Mouse (Mus musculus) stomach, embryonic 14.5 days (tissue): ENCODE measurements around the gene Trove2. TPM values are rescaled to one million over a fixed set of nuclear protein-coding genes. Genes with fewer than 3 reads are reported as not detected.

Experiments used
- ATAC-seq: fragments of 200-750 bp; cut with Nextera tagmentation; 2 replicates; pipeline ENCODE4 v1.8.0; 2017; ENCODE audit warnings: low read depth, moderate TSS enrichment; ENCODE audit not compliant: insufficient number of reproducible peaks, insufficient read depth, low FRiP score
- H3K27ac ChIP-seq: fragments of 300-500 bp; sonication (generic); 2 replicates; pipeline ENCODE4 v1.5.1; 2014; ENCODE audit warnings: mild to moderate bottlenecking, low read length, moderate library complexity, mixed read lengths
- H3K27me3 ChIP-seq: fragments of 300-500 bp; sonication (generic); 2 replicates; pipeline ENCODE4 v1.6.1; 2014; ENCODE audit warnings: low read length, control low read depth, mixed read lengths; ENCODE audit not compliant: control insufficient read depth, insufficient read depth
- H3K36me3 ChIP-seq: fragments of 300-500 bp; sonication (generic); 2 replicates; pipeline ENCODE4 v1.6.1; 2014; ENCODE audit warnings: mild to moderate bottlenecking, control low read depth, low read length, moderate library complexity, mixed read lengths; ENCODE audit not compliant: control insufficient read depth, insufficient read depth
- H3K4me1 ChIP-seq: fragments of 300-500 bp; sonication (generic); 2 replicates; pipeline ENCODE4 v1.6.1; 2014; ENCODE audit warnings: low read length, control low read depth, mixed read lengths; ENCODE audit not compliant: control insufficient read depth, insufficient read depth
- H3K4me2 ChIP-seq: fragments of 300-500 bp; sonication (generic); replicated peaks from 2 replicates; pipeline ENCODE4 v1.6.1; 2014; ENCODE audit warnings: low read depth, low read length, control low read depth
- H3K4me3 ChIP-seq: fragments of 300-500 bp; sonication (generic); 2 replicates; pipeline ENCODE4 v1.5.1; 2014; ENCODE audit warnings: low read depth, low read length, control low read depth
- H3K9ac ChIP-seq: fragments of 300-500 bp; sonication (generic); replicated peaks from 2 replicates; pipeline ENCODE4 v1.6.1; 2014; ENCODE audit warnings: low read depth, mild to moderate bottlenecking, control low read depth, low read length, moderate library complexity, mixed read lengths
- H3K9me3 ChIP-seq: fragments of 300-500 bp; sonication (generic); 2 replicates; pipeline ENCODE4 v1.6.1; 2016; ENCODE audit warnings: low read depth, low read length, control low read depth; ENCODE audit not compliant: control insufficient read depth
- WGBS: fragments of 180-500 bp; shearing (Covaris S2); extraction: QIAGEN DNeasy Blood & Tissue Kit; methylation state at CpG from one replicate; pipeline ENCODE4 v1.1.7; 2014; 5-methylcytosine and 5-hydroxymethylcytosine counted together
- polyA plus RNA-seq: library from polyadenylated mRNA; unstranded; fragments of >200 nt; fragmentation: Nextera tagmentation; extraction: Ambion mirVana; gene quantifications from 2 replicates; pipeline ENCODE4 v1.2.1, GENCODE M21; 2014

Gene Trove2
- polyA plus RNA-seq, 1 experiment from 2014 or later: 20.9 TPM

DNA sequence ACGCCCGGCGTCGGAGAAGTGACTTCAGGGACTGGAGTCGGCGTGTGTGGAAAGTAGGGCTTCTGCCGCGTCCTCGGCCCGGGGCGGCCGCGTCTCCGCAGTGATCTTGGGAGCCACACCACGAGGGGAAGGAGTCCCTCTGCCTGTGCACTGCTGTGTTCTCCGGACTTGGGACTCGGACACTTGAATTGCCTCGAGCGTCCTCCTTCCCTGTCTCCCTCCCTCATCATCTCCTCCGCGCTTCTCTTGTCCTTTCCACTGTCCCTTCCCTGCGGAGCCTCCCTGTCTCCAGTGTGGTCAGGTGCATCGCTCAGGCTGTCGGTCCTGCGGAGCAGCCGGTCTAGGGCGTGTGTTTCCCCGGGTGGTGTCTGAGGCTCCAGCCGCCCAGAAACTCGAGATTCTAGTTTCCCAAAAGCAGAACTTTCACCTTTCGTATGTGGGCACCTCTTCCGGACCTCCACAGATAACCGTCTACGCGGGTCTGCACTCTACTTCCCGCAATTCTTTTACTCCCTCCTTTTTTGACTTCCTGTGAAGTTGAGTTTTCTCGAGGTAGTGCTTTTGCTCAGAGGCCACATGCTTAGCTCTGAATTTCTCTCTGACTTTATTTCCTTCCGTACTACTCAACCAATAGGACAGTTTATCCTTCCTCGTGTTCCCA, 820 bp upstream of the Trove2 start:
- Histone ChIP-seq H3K27ac (peak overlapping the region; percentile 63), H3K36me3 (no peaks in the 10 kb centered on the region), H3K27me3 (no peaks in the 10 kb centered on the region), H3K4me3 (peak overlapping the region; percentile 89), H3K9ac (peak overlapping the region; percentile 87), H3K4me1 (0 out of 2 replicates have a peak, but pooled peaks cover 3% of the 10 kb centered on the region), H3K4me2 (peak overlapping the region; percentile 87), H3K9me3 (no peaks in the 10 kb centered on the region)
- WGBS: 1% methylated on average over 39 of the region's 39 CpGs
- ATAC-seq: peak; percentile 35; the same call in 1 of the 2 replicates

DNA sequence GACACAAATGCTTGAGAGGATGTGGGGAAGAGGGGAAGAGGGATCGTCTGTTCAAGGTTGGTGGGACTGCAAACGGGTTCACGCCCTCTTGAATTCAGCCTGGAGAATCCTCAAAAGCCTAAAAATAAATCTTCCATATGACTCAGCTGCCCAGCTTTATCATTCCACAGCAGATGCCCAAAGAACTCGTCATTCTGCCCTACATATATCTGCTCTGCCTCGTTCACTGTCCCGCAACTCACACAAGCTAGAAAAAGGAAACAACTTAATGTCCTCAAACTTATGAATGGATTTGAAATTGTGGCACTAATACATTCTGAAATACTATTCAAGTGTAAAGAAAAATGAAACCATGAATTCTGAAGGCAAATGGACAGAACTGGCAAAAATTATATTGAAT, 3.0 kb downstream of the Trove2 start:
- H3K27ac ChIP-seq: no peak overlapping the region
- no peaks in the 10 kb centered on the region for H3K27me3 ChIP-seq
- 0 out of 2 replicates have a peak, but pooled peaks cover 3% of the 10 kb centered on the region for H3K4me1 ChIP-seq
- H3K36me3 ChIP-seq: peaks cover 8% of the 10 kb centered on the region
- no peak for ATAC-seq
- H3K9me3 ChIP-seq: no peaks in the 10 kb centered on the region
- no peak overlapping the region for H3K4me3 ChIP-seq
- no peak overlapping the region for H3K9ac ChIP-seq
- H3K4me2 ChIP-seq: no peak overlapping the region
- 61% methylated on average over 6 of the region's 6 CpGs for WGBS

DNA sequence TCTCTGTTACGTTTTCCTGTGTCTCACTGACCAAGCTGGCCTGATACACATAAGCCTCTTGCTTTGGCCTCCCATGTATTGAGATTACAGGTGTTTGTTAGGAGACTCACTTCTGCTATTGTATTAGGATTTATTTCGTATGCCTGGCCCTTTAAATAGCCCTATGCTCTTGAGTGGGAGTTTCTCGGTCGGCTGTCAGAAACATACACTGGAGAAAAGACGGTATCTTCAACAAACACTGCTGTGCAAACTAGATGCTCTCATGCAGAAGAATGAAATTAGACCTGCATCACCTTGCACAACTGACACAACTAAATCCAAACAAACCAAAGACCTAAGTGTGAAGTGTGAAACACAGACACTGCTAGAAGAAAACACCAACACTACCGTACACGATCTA, 3.8 kb downstream of the Trove2 start:
- no peaks in the 10 kb centered on the region for H3K4me1 ChIP-seq
- WGBS: 54% methylated on average over 7 of the region's 7 CpGs
- peaks cover 8% of the 10 kb centered on the region for H3K36me3 ChIP-seq
- no peaks in the 10 kb centered on the region for H3K27me3 ChIP-seq
- no peak for ATAC-seq
- no peak overlapping the region for H3K4me2 ChIP-seq
- no peak overlapping the region for H3K27ac ChIP-seq
- H3K9me3 ChIP-seq: no peaks in the 10 kb centered on the region
- no peak overlapping the region for H3K9ac ChIP-seq
- H3K4me3 ChIP-seq: no peak overlapping the region

DNA sequence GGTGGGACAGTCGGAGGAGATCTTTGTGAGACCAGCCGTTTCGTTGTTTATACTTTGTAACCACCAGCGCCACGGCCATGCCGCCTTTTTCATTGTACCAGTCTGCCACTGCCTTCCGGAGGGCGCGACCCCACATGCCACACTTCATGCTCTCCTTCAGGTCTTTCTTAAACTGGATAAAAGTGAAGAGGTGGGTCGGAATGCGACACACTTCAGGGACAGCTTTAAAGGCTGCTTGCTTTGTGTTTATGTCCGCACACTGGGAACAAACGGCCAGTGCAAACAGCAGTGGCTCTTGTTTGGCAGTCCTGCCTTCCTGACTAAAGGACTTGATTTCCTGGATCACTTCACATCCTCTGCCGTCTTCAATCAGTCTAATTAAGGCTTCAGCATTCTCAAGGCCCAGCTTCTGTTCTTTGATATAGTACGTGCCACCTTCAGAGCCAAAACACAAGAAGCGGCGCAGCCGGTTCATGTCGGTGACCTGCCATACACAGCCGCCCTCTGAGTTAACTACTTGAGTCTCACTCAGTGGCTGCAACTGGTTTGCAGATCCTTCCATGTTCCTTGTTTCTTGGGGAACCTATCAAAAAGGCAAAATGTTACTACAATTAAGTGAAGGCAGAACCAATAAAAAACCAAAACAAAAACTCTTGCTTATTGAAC, 6.3 kb downstream of the Trove2 start:
- no peak overlapping the region for H3K27ac ChIP-seq

DNA sequence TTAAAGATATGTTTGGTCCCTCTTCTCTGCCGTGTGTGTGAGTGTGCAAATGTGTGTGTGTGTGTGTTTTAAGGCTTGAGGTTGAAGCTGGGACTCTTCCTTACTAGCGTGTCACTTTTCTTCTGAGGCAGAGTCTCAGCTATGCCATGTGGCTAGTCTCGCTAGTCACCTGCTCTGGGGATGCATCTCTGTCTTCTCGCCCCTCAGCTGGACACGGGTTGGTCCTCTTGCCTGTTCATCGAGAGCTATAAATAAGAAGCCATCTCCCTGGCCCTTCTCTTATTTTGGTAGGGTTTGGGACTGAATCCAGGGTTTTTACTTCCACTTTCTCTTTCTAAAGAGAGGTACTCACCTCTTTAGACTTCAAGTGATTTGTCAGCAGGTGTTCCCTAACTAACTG, 10.6 kb downstream of the Trove2 start:
- peaks cover 23% of the 10 kb centered on the region for H3K36me3 ChIP-seq
- no peak for ATAC-seq
- H3K9ac ChIP-seq: no peak overlapping the region
- no peaks in the 10 kb centered on the region for H3K9me3 ChIP-seq
- H3K4me1 ChIP-seq: no peaks in the 10 kb centered on the region
- H3K4me3 ChIP-seq: no peak overlapping the region
- no peak overlapping the region for H3K27ac ChIP-seq
- H3K4me2 ChIP-seq: no peak overlapping the region
- H3K27me3 ChIP-seq: no peaks in the 10 kb centered on the region
- WGBS: 94% methylated on average over 6 of the region's 6 CpGs

More for the DNA sequence above, 6.3 kb downstream of the Trove2 start:
- Histone ChIP-seq H3K4me1 (no peaks in the 10 kb centered on the region), H3K36me3 (peaks cover 16% of the 10 kb centered on the region), H3K27me3 (no peaks in the 10 kb centered on the region), H3K4me2 (no peak overlapping the region), H3K4me3 (no peak overlapping the region), H3K9ac (no peak overlapping the region), H3K9me3 (no peaks in the 10 kb centered on the region)
- 56% methylated on average over 20 of the region's 20 CpGs for WGBS
- ATAC-seq: peak; percentile 58; the same call in 1 of the 2 replicates

DNA sequence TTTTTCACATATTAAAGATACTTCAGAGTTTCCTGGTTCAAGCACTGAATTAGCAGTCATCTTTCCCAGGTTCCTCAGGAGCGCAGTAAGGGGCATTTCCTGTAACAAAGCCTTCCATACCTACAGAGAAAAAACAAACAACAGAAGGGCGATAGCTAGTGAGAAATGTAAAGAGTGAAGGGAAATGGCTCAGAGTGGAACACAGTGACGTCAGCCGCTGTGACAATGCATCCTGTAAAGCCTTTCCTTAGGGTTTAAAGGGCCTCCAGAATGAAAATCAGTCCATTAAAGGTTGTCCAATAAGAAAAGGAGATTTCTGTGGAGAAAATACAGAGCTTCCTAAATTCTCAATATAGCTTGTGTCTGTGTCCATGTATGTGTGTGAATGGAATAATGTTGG, 11.1 kb downstream of the Trove2 start:
- Histone ChIP-seq H3K4me1 (no peaks in the 10 kb centered on the region), H3K9ac (no peak overlapping the region), H3K9me3 (no peaks in the 10 kb centered on the region), H3K27ac (no peak overlapping the region), H3K36me3 (peaks cover 27% of the 10 kb centered on the region), H3K4me3 (no peak overlapping the region), H3K27me3 (no peaks in the 10 kb centered on the region), H3K4me2 (no peak overlapping the region)
- 70% methylated on average over 4 of the region's 4 CpGs for WGBS
- ATAC-seq: no peak

DNA sequence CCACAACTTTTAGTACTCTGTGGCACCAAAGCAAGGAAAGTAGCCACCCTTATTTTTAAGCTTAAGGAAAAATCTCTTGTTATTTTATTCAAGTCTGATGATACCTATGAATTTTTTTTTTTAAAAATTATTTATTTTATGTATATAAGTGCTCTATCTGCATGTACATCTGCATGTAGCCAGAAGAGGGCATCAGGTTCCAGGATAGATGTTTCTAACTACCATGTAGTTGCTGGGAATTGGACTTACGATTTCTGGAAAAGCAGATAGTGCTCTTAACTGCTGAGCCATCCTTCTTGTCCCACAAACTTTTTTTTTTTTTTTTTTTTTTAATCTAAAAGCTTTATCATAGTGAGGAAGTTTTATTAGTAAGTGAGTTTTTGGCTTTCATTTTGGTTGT, 12.4 kb downstream of the Trove2 start:
- Histone ChIP-seq H3K9me3 (no peaks in the 10 kb centered on the region), H3K27ac (no peak overlapping the region), H3K4me1 (no peaks in the 10 kb centered on the region), H3K4me2 (no peak overlapping the region), H3K27me3 (no peaks in the 10 kb centered on the region), H3K9ac (no peak overlapping the region), H3K36me3 (peaks cover 28% of the 10 kb centered on the region), H3K4me3 (no peak overlapping the region)
- 51% methylated on average over 1 of the region's 1 CpGs for WGBS
- ATAC-seq: no peak

DNA sequence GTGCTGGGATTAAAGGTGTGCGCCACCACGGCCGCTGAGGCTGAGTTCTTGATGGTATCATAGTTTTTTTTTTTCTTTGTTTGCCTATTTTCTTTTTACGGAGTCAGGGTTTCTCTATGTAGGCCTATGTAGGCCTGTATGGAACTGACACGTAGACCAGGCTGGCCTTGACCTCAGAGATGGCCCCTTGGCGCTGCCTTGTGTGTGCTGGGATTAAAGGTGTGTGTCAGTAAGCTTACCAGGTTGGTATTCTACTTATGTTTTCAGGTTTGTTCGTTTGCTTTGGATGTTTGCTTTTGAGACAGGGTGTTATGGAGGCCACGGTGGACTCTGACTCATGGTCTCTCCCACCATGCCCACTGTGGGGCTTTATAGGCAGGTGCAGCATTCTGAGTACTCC, 14.7 kb downstream of the Trove2 start:
- no peak overlapping the region for H3K4me3 ChIP-seq
- H3K36me3 ChIP-seq: peaks cover 49% of the 10 kb centered on the region
- no peaks in the 10 kb centered on the region for H3K4me1 ChIP-seq
- H3K27ac ChIP-seq: no peak overlapping the region
- no peak for ATAC-seq
- H3K9me3 ChIP-seq: no peaks in the 10 kb centered on the region
- H3K9ac ChIP-seq: no peak overlapping the region
- H3K27me3 ChIP-seq: no peaks in the 10 kb centered on the region
- no peak overlapping the region for H3K4me2 ChIP-seq
- 86% methylated on average over 8 of the region's 8 CpGs for WGBS
